Comparison of ENCODE assay signal across 12 mouse cellular contexts in genomic region chr9:53786561-53787407, GRCm38 (mm10). TPM values are rescaled to one million over a fixed set of nuclear protein-coding genes. Genes with fewer than 3 reads are reported as not detected.
DNase-seq lines count a peak whose midpoint lies in the region; ATAC-seq lines count a peak whose summit lies in the region.
"Had no signal": no experiment of that assay in that cellular context is flagged by ENCODE, and none has a peak within 500 bp of the region (broad histone marks: within the 10 kb centered on the region; RNA-seq: fewer than 3 reads in every experiment).

No protein-coding gene starts in this region.

- WGBS in limb, embryonic 15.5 days: 37% methylated on average over 16 of the region's 16 CpGs
- 70% methylated on average over 16 of the region's 16 CpGs for WGBS in kidney, embryonic 15.5 days

- no peaks in the 10 kb centered on the region for H3K27me3 ChIP-seq in limb, embryonic 15.5 days
- H3K27me3 ChIP-seq in kidney, embryonic 15.5 days: no peaks in the 10 kb centered on the region
- H3K27me3 ChIP-seq: neural tube, embryonic 12.5 days had no signal

- peaks cover 8% of the 10 kb centered on the region for H3K4me1 ChIP-seq in limb, embryonic 15.5 days
- no peaks in the 10 kb centered on the region for H3K4me1 ChIP-seq in kidney, embryonic 15.5 days
- H3K4me1 ChIP-seq: neural tube, embryonic 12.5 days had no signal

- peak; percentile 52; the same call in 1 of the 2 replicates for ATAC-seq in limb, embryonic 15.5 days (ENCODE audit: insufficient number of reproducible peaks, low FRiP score, low TSS enrichment, low read depth)
- ATAC-seq in kidney, embryonic 15.5 days (replicated peaks; ENCODE audit: low FRiP score): no peak
- ATAC-seq: hindbrain, postnatal 0 days had no signal

- H3K36me3 ChIP-seq in limb, embryonic 15.5 days: no peaks in the 10 kb centered on the region
- H3K36me3 ChIP-seq in kidney, embryonic 15.5 days: no peaks in the 10 kb centered on the region
- H3K36me3 ChIP-seq: neural tube, embryonic 12.5 days had no signal

- DNase-seq in lung, postnatal 10 days: peak; percentile 8
- no peak for DNase-seq in lung, postnatal 36 days
- DNase-seq in adrenal gland, postnatal 14 days: peak; percentile 54
- peak; percentile 57 for DNase-seq in thymus, postnatal 4 days
- DNase-seq in embryo, embryonic 10.5 days (ENCODE audit: low spot score): no peak
- DNase-seq: cerebellum, postnatal 25 days; gastrocnemius, adult 2 months; lung, embryonic 14.5 days had no signal

- H3K27ac ChIP-seq in limb, embryonic 15.5 days: peak overlapping the region; percentile 38; the same call in 1 of the 2 replicates
- no peak overlapping the region for H3K27ac ChIP-seq in kidney, embryonic 15.5 days
- H3K27ac ChIP-seq: gastrocnemius, adult 2 months; hindbrain, postnatal 0 days; neural tube, embryonic 12.5 days had no signal

- no peaks in the 10 kb centered on the region for H3K9me3 ChIP-seq in limb, embryonic 15.5 days
- no peaks in the 10 kb centered on the region for H3K9me3 ChIP-seq in kidney, embryonic 15.5 days (replicated peaks)
- H3K9me3 ChIP-seq: neural tube, embryonic 12.5 days had no signal

- no peak overlapping the region for H3K4me3 ChIP-seq in limb, embryonic 15.5 days
- H3K4me3 ChIP-seq in kidney, embryonic 15.5 days (replicated peaks): no peak overlapping the region
- H3K4me3 ChIP-seq: gastrocnemius, adult 2 months; neural tube, embryonic 12.5 days had no signal

- H3K4me2 ChIP-seq in limb, embryonic 15.5 days: no peak overlapping the region
- no peak overlapping the region for H3K4me2 ChIP-seq in kidney, embryonic 15.5 days
- H3K4me2 ChIP-seq: lung, embryonic 14.5 days; neural tube, embryonic 12.5 days had no signal

- H3K9ac ChIP-seq in limb, embryonic 15.5 days: no peak overlapping the region
- no peak overlapping the region for H3K9ac ChIP-seq in kidney, embryonic 15.5 days
- H3K9ac ChIP-seq: lung, embryonic 14.5 days; neural tube, embryonic 12.5 days had no signal

RNA-seq across cellular contexts. Expression of gene Slc35f2, which starts 15.4 kb away (rescaled TPM):
- 0.49 and 0.67 TPM in 2 replicates for total RNA-seq in adrenal gland, postnatal 14 days (2021)
- polyA plus RNA-seq in limb, embryonic 15.5 days (2015; fragmentation: Nextera tagmentation; extraction: Ambion mirVana): 5.2 and 5.6 TPM in 2 replicates
- polyA plus RNA-seq in kidney, embryonic 15.5 days (2015; fragmentation: Nextera tagmentation; extraction: Ambion mirVana): 14.4 and 15.9 TPM in 2 replicates
- total RNA-seq: gastrocnemius, adult 2 months had no signal

Comparison
In these comparisons a context has a peak if more than half of its experiments do, and no peak if none do; other contexts are left out.
1. DNase-seq: peak in lung, postnatal 10 days (single experiment), adrenal gland, postnatal 14 days (single experiment) and thymus, postnatal 4 days (single experiment); none in lung, postnatal 36 days (single experiment) and embryo, embryonic 10.5 days (single experiment).